Mouse (Mus musculus): ENCODE results near the gene Kxd1. TPM values are rescaled to one million over a fixed set of nuclear protein-coding genes. Genes with fewer than 3 reads are reported as not detected.
A peak's percentile ranks its signal among the peaks of the same experiment; 100 is the strongest.

The Kxd1 gene
- total RNA-seq, 2 experiments from 2014 or later = 18.1 to 45.3 TPM

DNA sequence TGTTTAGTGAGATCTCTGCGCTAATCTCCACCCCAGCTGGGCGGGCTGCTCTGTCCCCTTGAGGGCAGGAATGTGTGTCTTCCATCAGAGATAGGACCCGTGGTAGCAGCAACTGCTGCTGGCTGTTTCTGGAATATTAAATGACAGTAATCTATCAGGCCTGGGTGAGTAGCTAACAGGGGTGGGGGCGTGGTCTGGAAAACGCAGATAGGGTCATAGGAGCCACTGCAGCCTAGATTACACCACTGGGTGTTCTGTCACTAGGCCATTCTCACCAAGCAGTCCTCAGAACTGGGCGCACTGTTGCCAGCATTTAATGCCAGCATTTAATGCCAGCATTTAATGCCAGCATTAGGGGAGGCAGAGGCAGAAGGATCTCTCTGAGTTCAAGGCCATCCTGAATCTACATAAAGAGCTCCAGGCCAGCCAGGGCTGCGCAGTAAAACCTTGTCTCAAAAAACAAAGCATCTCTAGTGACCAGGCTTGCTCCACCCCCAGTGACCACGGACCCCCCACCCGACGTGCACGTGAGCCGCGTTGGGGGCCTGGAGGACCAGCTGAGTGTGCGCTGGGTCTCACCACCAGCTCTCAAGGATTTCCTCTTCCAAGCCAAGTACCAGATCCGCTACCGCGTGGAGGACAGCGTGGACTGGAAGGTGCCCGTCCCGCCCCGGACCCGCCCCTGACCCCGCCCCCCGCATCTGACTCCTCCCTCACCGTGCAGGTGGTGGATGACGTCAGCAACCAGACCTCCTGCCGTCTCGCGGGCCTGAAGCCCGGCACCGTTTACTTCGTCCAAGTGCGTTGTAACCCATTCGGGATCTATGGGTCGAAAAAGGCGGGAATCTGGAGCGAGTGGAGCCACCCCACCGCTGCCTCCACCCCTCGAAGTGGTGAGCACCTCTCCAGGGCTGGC is 27.1 kb downstream of the Kxd1 start:
- ATAC-seq (replicated peaks; ENCODE audit: low FRiP score, poor library complexity, severe bottlenecking) = peak; percentile 60

DNA sequence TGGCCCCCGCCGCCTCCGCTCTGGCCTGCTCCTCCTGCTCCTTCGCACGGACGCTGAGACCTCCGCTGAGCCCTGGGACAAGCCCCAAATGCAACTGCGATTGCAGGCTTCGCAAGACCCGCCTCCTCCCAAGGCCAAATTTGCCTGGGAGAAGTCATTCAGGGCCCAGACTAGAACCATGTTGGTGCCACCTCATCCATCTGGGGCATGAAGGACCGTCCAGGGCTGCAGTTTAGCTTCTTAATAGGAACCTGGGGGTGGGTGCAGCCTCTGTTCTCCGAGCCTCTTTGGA is 32.0 kb downstream of the Kxd1 start:
- no peak for ATAC-seq (replicated peaks; ENCODE audit: low FRiP score, poor library complexity, severe bottlenecking)

GRCm38 (mm10) chr8:70495001-70495770 is 32.6 kb downstream of the Kxd1 start:
- ATAC-seq (replicated peaks; ENCODE audit: low FRiP score, poor library complexity, severe bottlenecking) = no peak

- ATAC-seq (replicated peaks; ENCODE audit: low FRiP score, poor library complexity, severe bottlenecking) = no peak
Measured at GRCm38 (mm10) chr8:70494416-70494945, 33.3 kb downstream of the Kxd1 start.

- no peak for ATAC-seq (replicated peaks; ENCODE audit: low FRiP score, poor library complexity, severe bottlenecking)
Measured at GRCm38 (mm10) chr8:70493692-70494415, 33.9 kb downstream of the Kxd1 start.

GRCm38 (mm10) chr8:70492664-70493640 is 34.8 kb downstream of the Kxd1 start, which contains the start of gene Crlf1:
Gene Crlf1 (plus strand): TSS chr8:70493158.
- no peak for ATAC-seq (replicated peaks; ENCODE audit: low FRiP score, poor library complexity, severe bottlenecking)

- ATAC-seq (replicated peaks; ENCODE audit: low FRiP score, poor library complexity, severe bottlenecking) = no peak
Measured at GRCm38 (mm10) chr8:70490880-70491495, 36.8 kb downstream of the Kxd1 start.

DNA sequence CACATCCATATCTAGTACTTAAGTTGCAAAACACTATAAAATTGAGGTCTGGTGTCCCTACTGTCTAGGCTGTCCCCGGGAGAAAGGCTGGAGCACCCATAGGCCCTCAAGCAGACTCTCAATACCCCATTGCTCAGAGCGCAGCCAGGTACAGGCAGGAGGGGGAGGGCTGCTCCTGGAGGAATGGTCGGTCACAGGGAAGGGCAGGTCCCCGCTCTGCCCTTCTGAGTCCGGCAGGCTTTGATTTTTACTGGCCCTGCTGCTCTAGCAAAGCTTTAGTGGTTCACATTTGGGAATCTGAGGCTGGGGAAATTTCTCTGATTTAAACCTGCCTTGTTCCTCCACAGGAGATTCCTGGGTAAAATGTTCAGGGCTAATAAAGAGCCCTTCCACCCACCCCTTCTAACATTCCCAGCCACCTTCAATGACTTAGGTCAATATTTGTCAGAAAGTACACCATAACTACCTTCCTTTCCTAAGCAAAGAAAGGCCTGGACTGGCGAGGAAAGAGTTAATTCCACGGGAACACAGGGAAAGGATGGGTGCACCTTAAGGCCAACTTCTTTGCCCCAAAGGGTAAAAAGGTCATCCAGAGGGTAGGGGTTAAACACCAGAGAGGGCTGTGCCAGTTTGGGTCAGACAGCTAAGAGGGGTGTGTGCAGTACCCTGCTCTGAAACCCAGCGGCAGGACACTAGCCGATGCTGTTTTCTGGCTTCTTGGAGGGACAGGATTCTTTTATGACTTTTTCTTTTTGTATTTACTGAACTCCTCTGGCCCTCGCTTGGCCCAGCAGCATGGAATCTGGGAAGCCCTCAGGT is 37.5 kb downstream of the Kxd1 start:
- ATAC-seq (replicated peaks; ENCODE audit: low FRiP score, poor library complexity, severe bottlenecking) = no peak

GRCm38 (mm10) chr8:70489576-70489975 is 38.2 kb downstream of the Kxd1 start:
- ATAC-seq (replicated peaks; ENCODE audit: low FRiP score, poor library complexity, severe bottlenecking) = no peak

GRCm38 (mm10) chr8:70488931-70489470 is 38.8 kb downstream of the Kxd1 start:
- ATAC-seq (replicated peaks; ENCODE audit: low FRiP score, poor library complexity, severe bottlenecking) = no peak

GRCm38 (mm10) chr8:70487993-70488796 is 39.6 kb downstream of the Kxd1 start:
- ATAC-seq (replicated peaks; ENCODE audit: low FRiP score, poor library complexity, severe bottlenecking) = no peak

- no peak for ATAC-seq (replicated peaks; ENCODE audit: low FRiP score, poor library complexity, severe bottlenecking)
Measured at GRCm38 (mm10) chr8:70486941-70487520, 40.7 kb downstream of the Kxd1 start, which contains the start of gene Tmem59l. Gene Tmem59l (minus strand): TSS chr8:70487358.

GRCm38 (mm10) chr8:70486191-70486681 is 41.5 kb downstream of the Kxd1 start:
- ATAC-seq (replicated peaks; ENCODE audit: low FRiP score, poor library complexity, severe bottlenecking) = no peak

GRCm38 (mm10) chr8:70482943-70483342 is 44.8 kb downstream of the Kxd1 start:
- no peak for ATAC-seq (replicated peaks; ENCODE audit: low FRiP score, poor library complexity, severe bottlenecking)

- no peak for ATAC-seq (replicated peaks; ENCODE audit: low FRiP score, poor library complexity, severe bottlenecking)
Measured at GRCm38 (mm10) chr8:70481908-70482307, 45.8 kb downstream of the Kxd1 start.
